Mouse (Mus musculus) embryonic stem cell, embryonic (primary cell): Measurements from ENCODE around the gene Fam89b.

Source experiments
- CTCF ChIA-PET, 4 experiments: fragments of 300-600 bp in 2 of 4; fragments of 350-600 bp in 2 of 4; sonication (Branson Sonifier 250); formaldehyde crosslinking; loops; one replicate each; lab custom pipeline; 2022; ENCODE audit warnings: inconsistent platforms in 2 of 4; lab: Charles Lee
- POLR2A ChIA-PET, 4 experiments: fragments of 300-600 bp in 2 of 4; fragments of 350-600 bp in 2 of 4; sonication (Branson Sonifier 250); formaldehyde crosslinking; loops; one replicate each; lab custom pipeline; 2022; ENCODE audit warnings: antibody characterized with exemption in 4 of 4, inconsistent platforms in 1 of 4; lab: Charles Lee

Fam89b gene

DNA sequence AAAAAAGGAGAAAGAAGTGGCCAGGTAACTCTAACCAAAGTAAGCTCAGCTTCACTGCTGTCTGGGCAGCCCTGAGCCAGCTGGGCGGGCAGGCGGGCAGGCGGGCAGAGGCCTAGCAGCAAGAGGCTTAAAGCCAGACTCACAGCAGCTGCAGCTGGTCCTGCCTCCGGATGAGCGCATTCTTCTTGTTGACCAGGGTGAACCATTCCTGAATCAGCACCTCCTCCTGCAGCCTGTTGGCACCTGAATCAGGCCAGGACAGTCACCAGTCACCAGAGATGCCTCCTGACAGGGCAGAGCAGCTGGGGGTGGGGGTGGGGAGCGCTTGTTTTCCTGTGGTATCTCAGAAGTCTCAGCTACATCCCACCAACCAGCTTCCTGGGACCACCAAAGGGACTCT lies 19.4 kb downstream of the Fam89b start:
- CTCF ChIA-PET = interaction anchor here (0.6 to 4.8 kb wide), 22 partner anchors 10 to 253 kb away, joined by 3 to 78 read pairs (median 5); partner anchors contain the start of genes Ehbp1l1 (in 2 of the 4), Fam89b (in 1 of the 4), Map3k11 (in 1 of the 4) and Pcnx3 (in 1 of the 4)
- POLR2A ChIA-PET = interaction anchor here (0.7 to 2.7 kb wide), 21 partner anchors 8 to 222 kb away, joined by 3 to 17 read pairs (median 3); partner anchors contain the start of genes Ehbp1l1 (in 2 of the 4), Fam89b (in 1 of the 4), Kat5 (in 1 of the 4) and Map3k11 (in 1 of the 4)

DNA sequence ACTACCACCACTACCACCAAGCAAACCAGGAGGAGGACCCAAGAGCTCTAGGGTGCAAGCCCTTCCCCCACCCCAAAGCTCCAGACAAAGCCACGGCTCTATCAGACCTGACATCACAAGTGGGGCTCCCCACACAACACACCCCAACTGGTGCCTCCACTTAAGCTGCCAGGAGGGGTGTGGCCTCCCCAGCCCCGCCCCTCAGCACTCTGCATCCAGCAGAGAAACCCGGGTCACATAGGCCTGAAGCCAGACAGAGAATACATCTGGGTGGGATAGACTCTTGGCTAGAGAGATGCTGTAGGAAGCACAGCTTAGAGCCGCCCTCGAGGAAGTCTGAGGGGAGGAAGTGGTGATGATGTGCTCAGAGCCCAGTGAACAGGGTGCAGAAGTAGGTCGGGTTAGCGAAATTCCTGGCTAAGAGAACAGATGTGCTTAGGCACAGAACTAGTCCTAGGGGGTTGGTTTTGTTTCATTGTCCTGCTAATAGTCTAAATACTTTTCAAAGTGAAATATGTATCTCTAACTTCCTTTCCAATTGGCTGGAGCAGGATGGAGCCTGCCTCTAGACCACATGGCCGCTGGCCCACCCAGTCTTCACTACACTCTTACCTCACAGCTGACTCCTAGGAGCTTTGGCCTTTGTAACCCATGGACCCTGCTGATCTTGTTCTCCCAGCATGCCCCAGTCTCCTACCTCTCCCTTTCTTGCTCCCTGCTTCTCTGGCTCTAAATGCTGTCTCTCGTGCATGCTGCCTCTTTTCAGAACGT lies 24.5 kb downstream of the Fam89b start:
- ChIA-PET CTCF (interaction anchor here in 3 of 4 experiments (0.6 to 1.6 kb wide), 8 partner anchors 11 to 82 kb away, joined by 3 to 4 read pairs (median 4); no protein-coding TSS in a partner anchor), POLR2A (interaction anchor here in 3 of 4 experiments (1.0 to 2.6 kb wide), 10 partner anchors 9 to 141 kb away, joined by 3 to 9 read pairs (median 4); partner anchors contain the start of genes Fam89b (in 2 of the 3), Map3k11 (in 2 of the 3) and Pcnx3 (in 2 of the 3))

DNA sequence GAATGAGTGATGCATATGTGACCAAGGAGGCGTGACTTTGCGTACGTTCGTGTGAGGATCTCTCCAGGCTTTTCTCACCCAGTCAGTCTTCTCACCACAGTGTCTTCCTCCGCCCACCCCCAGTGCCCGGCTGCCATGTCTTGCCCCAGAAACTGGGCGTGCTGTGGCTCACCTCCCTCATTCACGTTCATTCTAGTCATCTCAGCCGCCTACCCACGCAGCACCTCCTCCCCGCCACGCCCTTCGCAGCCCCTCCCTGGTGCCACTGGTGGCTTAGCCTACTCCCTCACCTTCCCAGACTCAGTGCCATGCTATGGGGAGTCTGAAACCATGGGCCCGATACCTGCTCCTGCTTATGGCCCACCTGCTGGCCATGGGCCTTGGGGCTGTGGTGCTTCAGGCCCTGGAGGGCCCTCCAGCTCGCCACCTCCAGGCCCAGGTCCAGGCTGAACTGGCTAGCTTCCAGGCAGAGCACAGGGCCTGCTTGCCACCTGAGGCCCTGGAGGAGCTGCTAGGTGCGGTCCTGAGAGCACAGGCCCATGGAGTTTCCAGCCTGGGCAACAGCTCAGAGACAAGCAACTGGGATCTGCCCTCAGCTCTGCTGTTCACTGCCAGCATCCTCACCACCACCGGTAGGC lies 25.2 kb downstream of the Fam89b start, which contains the start of gene Kcnk7:
Kcnk7 (plus strand) TSS at position 205 of the 638 bp plus-strand sequence.
- POLR2A ChIA-PET = interaction anchor here in 2 of 4 experiments (1.0 to 2.6 kb wide), 8 partner anchors 8 to 142 kb away, joined by 3 to 9 read pairs (median 4); partner anchors contain the start of genes Map3k11 (in 2 of the 2), Pcnx3 (in 2 of the 2) and Fam89b (in 1 of the 2)
- CTCF ChIA-PET = interaction anchor here in 3 of 4 experiments (0.7 to 1.6 kb wide), 7 partner anchors 11 to 83 kb away, joined by 3 to 4 read pairs (median 4); no protein-coding TSS in a partner anchor

DNA sequence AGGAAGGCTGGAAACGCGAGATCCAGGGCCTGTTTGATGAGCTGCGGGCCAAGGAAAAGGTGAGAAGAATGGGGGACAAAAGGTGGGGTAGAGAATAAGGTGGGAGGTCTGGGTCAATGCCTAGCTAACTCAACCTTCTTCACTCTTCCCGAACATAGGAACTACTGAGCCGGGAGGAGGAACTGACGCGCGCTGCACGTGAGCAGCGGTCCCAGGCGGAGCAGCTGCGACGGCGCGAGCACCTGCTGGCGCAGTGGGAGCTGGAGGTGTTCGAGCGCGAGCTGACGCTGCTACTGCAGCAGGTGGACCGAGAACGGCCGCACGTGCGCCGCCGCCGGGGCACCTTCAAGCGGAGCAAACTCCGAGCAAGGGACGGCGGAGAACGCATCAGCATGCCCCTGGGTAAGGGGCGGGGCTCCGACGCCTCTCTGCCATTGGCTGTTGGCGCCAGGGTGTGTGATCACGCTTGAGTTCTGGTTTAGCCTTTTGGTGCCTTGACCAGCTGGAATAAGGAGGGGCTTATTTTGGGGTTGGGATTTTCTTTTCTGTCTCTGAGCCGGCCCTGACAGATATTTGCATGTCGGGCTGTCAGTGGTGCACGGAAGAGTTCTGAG lies 33.5 kb downstream of the Fam89b start:
- CTCF ChIA-PET = interaction anchor here in 2 of 4 experiments (0.5 to 1.1 kb wide), 6 partner anchors 16 to 166 kb away, joined by 3 to 7 read pairs (median 4); partner anchors contain the start of gene Ehbp1l1 (in 1 of the 2)
- POLR2A ChIA-PET = interaction anchor here in 3 of 4 experiments (0.6 to 2.3 kb wide), 22 partner anchors 9 to 239 kb away, joined by 3 to 9 read pairs (median 3); partner anchors contain the start of genes Cfl1 (in 1 of the 3), Fam89b (in 1 of the 3), Kcnk7 (in 1 of the 3) and Scyl1 (in 1 of the 3)

DNA sequence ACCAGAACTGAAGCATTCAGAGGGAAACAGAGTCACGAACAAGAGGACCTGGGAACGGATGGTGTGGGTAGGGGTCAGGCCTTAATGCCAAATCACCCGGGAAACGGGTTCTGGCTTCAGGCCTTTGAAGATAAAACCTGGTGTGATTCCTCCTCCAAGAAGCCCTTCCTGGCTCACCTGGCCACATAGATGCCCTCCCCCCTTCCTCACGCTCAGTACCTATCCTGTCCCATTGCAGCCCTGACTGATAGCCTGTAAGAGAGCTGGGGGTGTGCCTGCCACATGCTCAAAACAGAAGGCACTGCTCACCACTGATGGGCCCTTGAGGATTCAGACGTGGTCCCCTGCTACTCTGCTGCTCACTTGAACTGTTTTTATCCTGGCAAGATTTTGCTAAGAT lies 35.7 kb downstream of the Fam89b start:
- ChIA-PET CTCF (no interaction called here), POLR2A (interaction anchor here in 1 of 4 experiments (0.6 kb wide), 1 partner anchor 29 kb away, joined by 3 read pairs; no protein-coding TSS in a partner anchor)

DNA sequence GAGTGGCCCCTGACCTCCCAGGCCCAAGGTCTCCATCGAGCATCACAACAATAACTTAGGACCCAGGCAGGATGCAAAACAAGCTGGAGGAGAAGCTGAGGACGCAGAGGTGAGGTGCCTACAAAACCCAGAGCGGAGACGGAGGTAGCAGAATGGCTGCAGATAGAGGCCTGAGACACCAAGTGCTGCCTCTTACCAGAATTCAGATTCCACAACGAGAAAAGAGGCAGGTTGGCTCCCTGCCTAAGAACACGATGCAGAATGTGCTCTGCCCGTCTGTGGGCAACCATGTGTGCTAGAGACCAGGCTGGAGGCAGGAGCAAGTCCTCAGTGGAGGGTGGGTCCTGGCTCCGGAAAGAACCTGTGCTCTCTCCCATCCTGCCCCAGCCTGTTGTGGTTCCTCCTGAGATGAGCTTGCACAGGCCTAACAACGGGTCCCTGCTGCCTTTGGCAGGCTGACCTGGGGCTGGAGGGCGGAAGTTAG lies 36.5 kb downstream of the Fam89b start:
- CTCF ChIA-PET = no interaction called here
- POLR2A ChIA-PET = interaction anchor here in 2 of 4 experiments (0.6 to 1.2 kb wide), 6 partner anchors 11 to 419 kb away, joined by 3 to 4 read pairs (median 4); partner anchors contain the start of genes Efemp2 (in 1 of the 2) and Kcnk7 (in 1 of the 2)

DNA sequence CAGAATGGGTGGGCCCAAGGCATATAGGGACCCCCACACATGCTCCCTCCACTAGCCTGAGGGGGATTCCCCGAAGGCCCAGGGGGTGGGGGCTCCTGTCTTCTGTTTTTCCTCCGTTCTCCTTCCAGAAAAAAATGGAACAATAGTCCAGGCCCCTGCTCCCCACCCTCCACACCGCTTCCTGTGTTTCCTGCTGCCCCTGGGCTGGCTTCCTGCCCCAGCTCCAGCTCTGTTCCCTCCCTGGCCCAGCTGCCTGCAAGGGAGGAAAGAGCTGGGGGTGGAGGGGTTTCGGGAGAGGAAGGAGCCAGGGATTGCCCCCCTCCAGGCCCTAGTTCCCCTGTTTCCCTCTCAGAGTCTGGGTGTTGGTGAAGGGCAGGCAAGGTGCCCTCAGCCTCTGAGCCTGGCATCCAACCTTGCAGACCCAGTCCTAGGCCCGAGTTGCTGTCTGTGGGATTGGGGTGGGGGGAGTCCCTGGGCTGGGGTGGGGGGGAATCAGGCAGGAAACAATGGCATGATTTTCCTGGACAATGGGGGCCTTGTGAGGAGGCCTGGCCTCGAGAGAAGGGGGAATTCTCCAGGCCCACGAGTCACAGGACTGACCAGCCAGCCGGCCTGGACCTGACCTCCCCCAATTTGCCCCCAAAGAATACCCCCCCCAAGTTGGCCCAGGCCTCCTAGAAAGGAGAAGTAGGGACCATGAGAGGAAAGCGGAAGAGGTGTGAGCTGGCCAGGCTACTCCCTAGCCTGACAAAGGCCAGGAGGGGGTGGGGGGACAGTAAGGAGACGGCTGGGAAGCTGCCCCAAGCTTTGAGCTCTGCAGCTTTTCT lies 37.2 kb downstream of the Fam89b start:
- ChIA-PET CTCF (interaction anchor here in 1 of 4 experiments (2.1 kb wide), 1 partner anchor 19 kb away, joined by 5 read pairs; no protein-coding TSS in a partner anchor), POLR2A (interaction anchor here in 2 of 4 experiments (0.6 to 1.8 kb wide), 7 partner anchors 11 to 418 kb away, joined by 3 to 4 read pairs (median 4); partner anchors contain the start of genes Efemp2 (in 1 of the 2) and Kcnk7 (in 1 of the 2))

DNA sequence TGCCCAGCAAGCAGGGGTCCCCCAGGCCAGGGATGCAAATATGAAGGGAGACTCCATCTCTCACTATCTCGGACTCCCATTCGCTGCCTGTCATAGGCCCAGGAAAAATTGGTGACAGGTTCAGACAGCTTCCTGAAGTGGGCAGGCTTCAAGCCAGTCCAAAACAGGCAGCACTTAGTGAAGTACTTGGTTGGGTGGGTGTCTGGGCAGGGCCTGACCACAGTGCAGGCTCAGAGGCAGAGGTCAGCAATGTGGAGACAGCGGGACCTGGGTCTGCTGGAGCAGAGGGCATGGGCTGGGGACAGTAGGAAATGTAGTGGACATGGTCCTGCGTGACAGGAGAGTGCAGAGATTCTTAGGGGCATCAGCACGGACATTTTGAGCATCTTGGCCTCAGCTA lies 37.9 kb downstream of the Fam89b start:
- ChIA-PET CTCF (interaction anchor here in 2 of 4 experiments (0.7 to 2.1 kb wide), 2 partner anchors 19 to 84 kb away, joined by 3 to 5 read pairs; no protein-coding TSS in a partner anchor), POLR2A (interaction anchor here in 2 of 4 experiments (0.8 to 3.2 kb wide), 7 partner anchors 8 to 181 kb away, joined by 3 to 13 read pairs (median 3); partner anchors contain the start of genes Sipa1 (in 1 of the 2) and Snx32 (in 1 of the 2))

DNA sequence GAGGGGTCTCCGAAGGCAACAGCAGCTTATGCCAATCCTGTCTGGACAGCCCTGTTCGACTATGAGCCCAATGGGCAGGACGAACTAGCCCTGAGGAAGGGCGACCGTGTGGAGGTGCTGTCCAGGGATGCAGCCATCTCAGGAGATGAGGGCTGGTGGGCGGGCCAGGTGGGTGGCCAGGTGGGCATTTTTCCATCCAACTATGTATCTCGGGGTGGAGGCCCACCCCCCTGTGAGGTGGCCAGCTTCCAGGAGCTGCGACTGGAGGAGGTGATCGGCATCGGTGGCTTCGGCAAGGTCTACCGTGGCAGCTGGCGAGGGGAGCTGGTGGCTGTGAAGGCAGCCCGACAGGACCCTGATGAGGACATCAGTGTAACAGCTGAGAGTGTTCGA lies 39.1 kb downstream of the Fam89b start:
- POLR2A ChIA-PET = interaction anchor here in 2 of 4 experiments (0.9 to 3.2 kb wide), 15 partner anchors 10 to 202 kb away, joined by 3 to 13 read pairs (median 4); partner anchors contain the start of genes Mus81 (in 1 of the 2), Rela (in 1 of the 2) and Sipa1 (in 1 of the 2)
- CTCF ChIA-PET = interaction anchor here in 1 of 4 experiments (0.8 kb wide), 1 partner anchor 15 kb away, joined by 4 read pairs; no protein-coding TSS in a partner anchor

DNA sequence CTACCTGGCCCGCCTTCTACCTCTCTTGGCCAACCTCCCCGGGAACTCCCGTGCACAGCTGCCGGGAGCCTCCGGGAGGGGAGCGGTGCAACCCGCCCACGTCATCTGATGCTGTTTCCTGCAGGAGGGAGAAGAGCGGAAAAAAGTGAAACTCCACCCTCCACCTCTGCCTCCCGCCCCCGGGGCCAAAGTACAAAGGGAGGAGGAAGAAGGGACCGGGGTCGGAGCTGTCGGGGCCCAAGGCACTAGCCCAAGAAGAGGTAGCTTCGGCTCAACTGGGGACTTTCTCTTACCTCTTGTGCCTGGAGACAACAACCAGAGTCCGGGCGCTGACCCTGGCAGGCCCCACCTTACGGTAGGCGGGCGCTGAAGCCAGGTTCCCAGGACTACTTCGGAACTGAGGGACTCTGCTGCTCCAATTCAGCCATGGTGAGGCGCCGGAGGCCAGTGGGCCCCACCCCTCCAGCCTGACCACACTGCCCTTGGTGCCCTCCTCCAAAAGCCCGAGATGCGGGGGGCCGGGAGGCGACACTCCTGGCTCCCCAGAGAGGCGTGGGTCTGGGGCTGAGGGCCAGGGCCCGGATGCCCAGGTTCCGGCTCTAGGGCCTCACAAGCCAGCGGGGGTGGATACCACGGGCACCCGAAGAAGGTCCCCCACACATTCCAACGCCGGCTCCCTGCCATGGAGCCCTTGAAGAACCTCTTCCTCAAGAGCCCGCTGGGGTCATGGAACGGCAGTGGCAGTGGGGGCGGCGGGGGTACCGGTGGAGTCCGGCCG lies 39.7 kb downstream of the Fam89b start:
- POLR2A ChIA-PET = interaction anchor here (0.6 to 3.2 kb wide), 62 partner anchors 8 to 651 kb away, joined by 3 to 20 read pairs (median 4); partner anchors contain the start of genes Kcnk7 (in 2 of the 4), Mus81 (in 2 of the 4), Rela (in 2 of the 4) and Scyl1 (in 2 of the 4)
- CTCF ChIA-PET = interaction anchor here in 3 of 4 experiments (0.5 to 1.5 kb wide), 6 partner anchors 38 to 571 kb away, joined by 3 to 6 read pairs (median 4); partner anchors contain the start of genes Cst6 (in 1 of the 3) and Klc2 (in 1 of the 3)

DNA sequence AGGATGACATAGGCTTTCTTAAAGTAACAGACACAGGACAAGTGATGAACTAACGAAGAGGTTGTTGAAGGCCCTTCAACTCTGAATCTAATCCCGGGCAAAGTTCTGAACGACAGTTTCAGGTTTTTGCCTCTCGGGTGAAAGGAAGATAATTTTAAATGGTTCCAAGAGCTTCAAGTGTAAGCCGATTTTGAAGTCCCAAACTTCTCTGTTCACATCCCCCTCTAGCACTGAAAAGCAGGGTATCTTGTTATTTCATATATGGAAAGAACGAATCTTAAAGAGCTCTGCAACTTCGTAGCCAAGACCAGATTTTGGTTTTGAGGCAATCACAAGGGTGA lies 40.4 kb downstream of the Fam89b start:
- POLR2A ChIA-PET = interaction anchor here (0.6 to 3.2 kb wide), 93 partner anchors 8 to 1563 kb away, joined by 3 to 20 read pairs (median 4); partner anchors contain the start of genes Cfl1 (in 2 of the 4), Kcnk7 (in 2 of the 4), Mus81 (in 2 of the 4) and Rela (in 2 of the 4)
- CTCF ChIA-PET = interaction anchor here in 2 of 4 experiments (0.8 to 1.5 kb wide), 9 partner anchors 22 to 340 kb away, joined by 3 to 6 read pairs (median 4); partner anchors contain the start of genes Cst6 (in 1 of the 2) and Mus81 (in 1 of the 2)

DNA sequence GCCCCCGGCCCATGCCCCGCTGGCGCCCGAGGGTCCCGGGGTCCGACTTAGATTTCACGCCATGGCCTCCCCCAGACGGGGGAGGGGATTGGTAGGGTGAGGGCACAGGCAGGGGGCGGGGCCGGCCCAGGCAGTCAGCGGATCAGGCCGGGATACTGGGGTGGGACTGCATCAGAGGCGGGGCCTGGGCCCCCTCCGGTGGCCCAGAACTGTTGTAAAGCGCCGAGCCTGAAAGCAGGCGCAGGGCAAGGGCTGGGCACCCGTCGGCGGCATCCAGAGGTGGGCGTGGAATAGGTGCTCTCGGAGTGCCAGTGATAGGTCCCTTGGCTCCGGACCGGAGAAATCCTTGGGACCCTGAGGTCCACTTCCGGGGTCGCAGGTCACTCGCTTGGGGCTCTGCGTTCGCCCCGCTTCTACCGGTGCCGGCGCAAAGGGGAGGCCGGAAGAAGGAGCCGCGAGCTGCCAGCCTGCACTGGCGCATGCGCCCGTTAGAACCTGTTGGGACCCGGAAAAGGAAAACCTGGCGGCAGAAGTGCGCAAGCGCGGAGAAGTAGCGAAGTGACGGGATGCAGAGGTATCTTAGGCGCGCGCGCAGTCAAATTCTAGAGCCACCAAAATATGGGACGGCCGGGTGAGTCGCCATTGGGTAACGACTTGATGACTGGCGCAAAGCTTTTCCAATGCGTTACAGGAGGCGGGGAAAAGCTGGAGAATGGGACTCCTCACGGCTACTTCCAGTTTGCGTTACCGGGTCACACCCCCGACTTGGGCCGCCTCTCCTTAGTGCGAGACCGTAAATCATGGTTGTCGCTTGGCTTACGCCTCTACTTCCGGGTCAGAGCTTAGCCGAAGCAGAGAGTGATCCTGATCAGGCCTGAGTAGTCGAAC lies 41.0 kb downstream of the Fam89b start, which contains the start of the genes Map3k11 and Pcnx3:
Map3k11 (plus strand) TSS at position 543 of the 888 bp plus-strand sequence.
Pcnx3 (minus strand) TSS at position 709 of the 888 bp plus-strand sequence.
- ChIA-PET POLR2A (interaction anchor here (0.6 to 3.2 kb wide), 91 partner anchors 9 to 1563 kb away, joined by 3 to 20 read pairs (median 4); partner anchors contain the start of genes Cfl1 (in 2 of the 4), Kat5 (in 2 of the 4), Kcnk7 (in 2 of the 4) and Mus81 (in 2 of the 4)), CTCF (interaction anchor here in 2 of 4 experiments (0.8 to 1.5 kb wide), 9 partner anchors 23 to 340 kb away, joined by 3 to 6 read pairs (median 4); partner anchors contain the start of genes Cst6 (in 1 of the 2) and Mus81 (in 1 of the 2))

DNA sequence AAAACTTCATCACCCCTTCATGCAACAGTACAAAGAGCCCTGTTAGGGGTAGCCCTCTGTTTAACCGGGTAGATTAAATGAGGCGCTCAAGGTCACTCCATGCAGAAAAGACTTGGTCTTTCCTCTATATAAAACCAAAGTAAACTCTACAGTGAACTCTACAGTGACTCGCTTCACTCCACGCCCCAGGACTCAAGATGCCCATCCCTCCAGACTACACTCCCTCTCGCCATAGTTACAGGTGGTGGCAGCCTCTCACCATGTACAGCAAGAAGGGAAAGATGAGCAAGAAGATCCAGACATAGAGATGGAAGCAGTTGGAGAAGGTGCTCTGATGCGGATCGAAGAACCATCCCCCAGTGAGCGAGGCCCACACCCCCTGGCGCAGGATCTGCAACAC lies 41.7 kb downstream of the Fam89b start:
- CTCF ChIA-PET = interaction anchor here in 1 of 4 experiments (0.9 kb wide), 1 partner anchor 24 kb away, joined by 3 read pairs; the partner anchor contains the start of gene Sipa1
- POLR2A ChIA-PET = no interaction called here
